Mouse (Mus musculus) cerebellum, adult 2 months (tissue): ENCODE data around the gene Ccdc170.

Experiments used
- CTCF ChIP-seq: fragments of 200-500 bp; IDR thresholded peaks from 2 replicates; pipeline ENCODE4 v1.5.1; 2011; ENCODE audit warnings: low read depth, mild to moderate bottlenecking, control low read depth, low read length, moderate library complexity, borderline replicate concordance; ENCODE audit not compliant: insufficient read depth
- POLR2A ChIP-seq: fragments of 200-500 bp; IDR thresholded peaks from 2 replicates; pipeline ENCODE4 v1.6.1; 2011; ENCODE audit warnings: low read length, control low read depth, borderline replicate concordance; ENCODE audit not compliant: insufficient read depth

GRCm38 (mm10) chr10:4492045-4492444 lies 9.7 kb downstream of the Ccdc170 start:
- TF ChIP-seq POLR2A (no peak), CTCF (no peak)
